Mouse (Mus musculus): ENCODE results near the gene Hspb1.

Gene Hspb1

GRCm38 (mm10) chr5:135887675-135888102 is at the start of gene Hspb1:
Gene Hspb1, plus strand, starts transcription at chr5:135887919.
- peak; percentile 69 for DNase-seq

GRCm38 (mm10) chr5:135841651-135842050 is 46.1 kb upstream of the Hspb1 start:
- DNase-seq = no peak

GRCm38 (mm10) chr5:135843418-135843817 is 44.3 kb upstream of the Hspb1 start:
- peak; percentile 84 for DNase-seq

- no peak for DNase-seq
Observed at GRCm38 (mm10) chr5:135845676-135846320, 41.9 kb upstream of the Hspb1 start.

- DNase-seq = no peak
Observed at GRCm38 (mm10) chr5:135847460-135847859, 40.3 kb upstream of the Hspb1 start.

- DNase-seq = no peak
Observed at GRCm38 (mm10) chr5:135847881-135848280, 39.8 kb upstream of the Hspb1 start.

GRCm38 (mm10) chr5:135851024-135851423 is 36.7 kb upstream of the Hspb1 start:
- peak; percentile 90 for DNase-seq

- DNase-seq = no peak
Observed at GRCm38 (mm10) chr5:135851481-135851880, 36.2 kb upstream of the Hspb1 start.

GRCm38 (mm10) chr5:135852421-135852820 is 35.3 kb upstream of the Hspb1 start:
- DNase-seq = peak; percentile 52

GRCm38 (mm10) chr5:135853731-135854130 is 34.0 kb upstream of the Hspb1 start:
- no peak for DNase-seq

GRCm38 (mm10) chr5:135855156-135855555 is 32.6 kb upstream of the Hspb1 start:
- DNase-seq = peak; percentile 77

- DNase-seq = no peak
Observed at GRCm38 (mm10) chr5:135866662-135867061, 21.1 kb upstream of the Hspb1 start.

GRCm38 (mm10) chr5:135867637-135868593 is 19.8 kb upstream of the Hspb1 start:
- peak; percentile 58 for DNase-seq

GRCm38 (mm10) chr5:135868653-135869052 is 19.1 kb upstream of the Hspb1 start:
- DNase-seq = no peak

GRCm38 (mm10) chr5:135869661-135870423 is 17.9 kb upstream of the Hspb1 start:
- no peak for DNase-seq

- DNase-seq = no peak
Observed at GRCm38 (mm10) chr5:135870505-135870904, 17.2 kb upstream of the Hspb1 start.

GRCm38 (mm10) chr5:135872996-135873395 is 14.7 kb upstream of the Hspb1 start:
- DNase-seq = no peak

GRCm38 (mm10) chr5:135873753-135874152 is 14.0 kb upstream of the Hspb1 start:
- no peak for DNase-seq

- DNase-seq = peak; percentile 81
Observed at GRCm38 (mm10) chr5:135877180-135877579, 10.5 kb upstream of the Hspb1 start.

GRCm38 (mm10) chr5:135877831-135878231 is 9.9 kb upstream of the Hspb1 start:
- DNase-seq = peak; percentile 84

GRCm38 (mm10) chr5:135879449-135880158 is 8.1 kb upstream of the Hspb1 start:
- DNase-seq = no peak

- DNase-seq = no peak
Observed at GRCm38 (mm10) chr5:135884641-135885040, 3.1 kb upstream of the Hspb1 start.
